Mouse (Mus musculus) B cell, adult 2 months (primary cell): Measurements from ENCODE around the gene Mypn.
A peak's percentile ranks its signal among the peaks of the same experiment; 100 is the strongest.

Experiments
- DNase-seq, 2 experiments: peaks; one replicate each; pipeline ENCODE4 v3.0.0; 2022

Gene Mypn

GRCm38 (mm10) chr10:63099521-63099920, 104.2 kb downstream of the Mypn start, which contains the start of gene Atoh7:
Gene Atoh7, plus strand, starts transcription at chr10:63099651.
- DNase-seq, result no peak

- DNase-seq, result no peak
These were observed 105.6 kb downstream of the Mypn start for GRCm38 (mm10) chr10:63098191-63098590.

DNA sequence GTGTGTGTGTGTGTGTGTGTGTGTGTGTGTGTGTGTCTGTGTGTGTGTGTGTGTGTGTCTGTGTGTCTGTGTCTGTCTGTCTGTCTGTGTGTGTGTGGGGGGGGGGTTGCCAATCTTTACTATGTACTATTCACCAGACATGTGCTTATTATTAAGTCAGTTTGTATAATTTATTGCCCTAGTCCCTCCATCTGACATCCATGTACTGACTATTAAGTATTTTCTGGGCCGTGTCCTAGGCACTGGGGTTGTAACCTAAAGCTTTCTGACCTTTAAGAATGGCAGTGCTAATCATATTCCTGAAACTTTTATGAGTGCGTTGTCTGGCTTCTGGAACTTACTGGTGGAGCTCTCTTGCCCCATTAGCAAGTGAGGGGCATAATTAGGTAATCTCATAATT, 107.0 kb downstream of the Mypn start:
- DNase-seq, result no peak

GRCm38 (mm10) chr10:63092616-63093550, 110.9 kb downstream of the Mypn start:
- no peak for DNase-seq

DNA sequence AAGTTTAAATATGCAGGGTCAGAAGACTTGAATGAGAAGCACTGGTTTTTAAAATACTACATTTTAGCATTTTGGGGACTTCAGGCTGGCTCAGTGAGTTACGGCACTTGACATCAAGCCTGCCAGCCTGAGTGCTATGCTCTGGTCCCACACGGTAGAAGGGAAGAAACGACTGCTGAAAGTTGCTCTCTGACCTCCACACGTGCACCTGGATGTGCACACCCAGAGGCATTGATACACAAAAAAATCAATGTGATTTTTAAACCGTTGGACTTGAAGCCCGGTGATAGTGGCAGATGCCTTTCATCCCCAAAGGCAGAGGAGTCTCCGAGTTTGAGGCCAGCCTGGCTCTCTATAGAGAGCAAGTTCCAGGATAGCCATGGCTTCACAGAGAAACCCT, 111.8 kb downstream of the Mypn start:
- DNase-seq, result no peak

- peak; percentile 12 to 15 for DNase-seq
These were observed 113.8 kb downstream of the Mypn start for GRCm38 (mm10) chr10:63089758-63090571.

- peak; percentile 14 to 33 for DNase-seq
These were observed 114.5 kb downstream of the Mypn start for GRCm38 (mm10) chr10:63089103-63089757.

GRCm38 (mm10) chr10:63086304-63086703, 117.4 kb downstream of the Mypn start:
- no peak for DNase-seq

- DNase-seq, result peak; percentile 81 to 86
These were observed 137.8 kb downstream of the Mypn start for GRCm38 (mm10) chr10:63065988-63066387.
